ENCODE assay signal across 7 mouse cellular contexts in genomic region chr4:48540576-48541111, GRCm38 (mm10). TPM values are rescaled to one million over a fixed set of nuclear protein-coding genes. Genes with fewer than 3 reads are reported as not detected.
A peak's percentile ranks its signal among the peaks of the same experiment; 100 is the strongest.
DNase-seq lines count a peak whose midpoint lies in the region; ATAC-seq and TF ChIP-seq lines count a peak whose summit lies in the region.

No protein-coding gene starts in this region.

- no peaks in the 10 kb centered on the region for H3K9me3 ChIP-seq in intestine, postnatal 0 days (ENCODE audit: control insufficient read depth)
- H3K9me3 ChIP-seq in stomach, embryonic 14.5 days (ENCODE audit: control insufficient read depth, low read depth, low read length), result no peaks in the 10 kb centered on the region

- H3K79me3 ChIP-seq in C2C12 (ENCODE audit: low read depth), result peaks cover 45% of the 10 kb centered on the region

- H3K79me2 ChIP-seq in C2C12 (ENCODE audit: control insufficient read depth, insufficient read depth) (peaks cover 60% of the 10 kb centered on the region), macrophage (ENCODE audit: inconsistent target) (no peaks in the 10 kb centered on the region)

- H3K27me3 ChIP-seq in C2C12 (ENCODE audit: control insufficient read depth, insufficient read depth, insufficient read length), result no peaks in the 10 kb centered on the region
- H3K27me3 ChIP-seq in intestine, postnatal 0 days (replicated peaks; ENCODE audit: control insufficient read depth, insufficient read depth, low read length), result no peaks in the 10 kb centered on the region
- H3K27me3 ChIP-seq in stomach, embryonic 14.5 days (ENCODE audit: control insufficient read depth, insufficient read depth, low read length), result no peaks in the 10 kb centered on the region

- peak overlapping the region; percentile 73 for H3K27ac ChIP-seq in intestine, postnatal 0 days (ENCODE audit: low read depth, low read length)
- H3K27ac ChIP-seq in macrophage, result no peak overlapping the region
- H3K27ac ChIP-seq in stomach, embryonic 14.5 days (ENCODE audit: low read length), result peak overlapping the region; percentile 77

- peak overlapping the region; percentile 58 for H3K4me3 ChIP-seq in C2C12 (ENCODE audit: insufficient read depth, poor library complexity, severe bottlenecking)
- H3K4me3 ChIP-seq in intestine, postnatal 0 days (ENCODE audit: low read depth, low read length), result peak overlapping the region; percentile 55
- peak overlapping the region; percentile 10; the same call in 1 of the 2 replicates for H3K4me3 ChIP-seq in macrophage (ENCODE audit: inconsistent target)
- peak overlapping the region; percentile 83 for H3K4me3 ChIP-seq in stomach, embryonic 14.5 days (ENCODE audit: low read depth, low read length)

- H3K4me2 ChIP-seq in intestine, postnatal 0 days (replicated peaks; ENCODE audit: low read depth), result peak overlapping the region; percentile 88
- peak overlapping the region; percentile 74 for H3K4me2 ChIP-seq in stomach, embryonic 14.5 days (replicated peaks; ENCODE audit: low read depth, low read length)

- ATAC-seq in granulocyte monocyte progenitor cell, adult 5-6 weeks (replicated peaks; ENCODE audit: poor library complexity, severe bottlenecking), result peak; percentile 30
- peak; percentile 41; the same call in 1 of the 2 replicates for ATAC-seq in intestine, postnatal 0 days
- peak; percentile 66 for ATAC-seq in stomach, embryonic 14.5 days (ENCODE audit: insufficient number of reproducible peaks, insufficient read depth, low FRiP score, low read depth)

- peak overlapping the region; percentile 83 for H3K9ac ChIP-seq in intestine, postnatal 0 days (ENCODE audit: low read depth, low read length)
- peak overlapping the region; percentile 97 for H3K9ac ChIP-seq in stomach, embryonic 14.5 days (replicated peaks; ENCODE audit: low read depth, low read length)

- TF ChIP-seq CTCF in C2C12 (IDR thresholded peaks at IDR 0.05; ENCODE audit: control insufficient read depth, insufficient read depth, insufficient read length), result no peak
- TF ChIP-seq CTCF in intestine, postnatal 0 days (IDR thresholded peaks at IDR 0.05; ENCODE audit: low read depth), result no peak

- under 1% methylated on average over 26 of the region's 50 CpGs for WGBS in intestine, postnatal 0 days
- under 1% methylated on average over 44 of the region's 50 CpGs for WGBS in macrophage (ENCODE audit: missing documents)
- WGBS in stomach, embryonic 14.5 days, result under 1% methylated on average over 38 of the region's 50 CpGs

- H3K4me1 ChIP-seq in intestine, postnatal 0 days (replicated peaks; ENCODE audit: control insufficient read depth, insufficient read depth, low read length), result 0 out of 2 replicates have a peak, but pooled peaks cover 2% of the 10 kb centered on the region
- peaks cover 14% of the 10 kb centered on the region for H3K4me1 ChIP-seq in stomach, embryonic 14.5 days (ENCODE audit: control insufficient read depth, insufficient read depth, low read length)

- H3K36me3 ChIP-seq in C2C12 (ENCODE audit: control insufficient read depth, insufficient read depth), result peaks cover 3% of the 10 kb centered on the region
- no peaks in the 10 kb centered on the region for H3K36me3 ChIP-seq in intestine, postnatal 0 days (ENCODE audit: control insufficient read depth, insufficient read depth)
- no peaks in the 10 kb centered on the region for H3K36me3 ChIP-seq in macrophage (ENCODE audit: inconsistent target)
- H3K36me3 ChIP-seq in stomach, embryonic 14.5 days (ENCODE audit: control insufficient read depth, insufficient read depth, low read length), result no peaks in the 10 kb centered on the region

- peak; percentile 54 for DNase-seq in 3T3-L1 (ENCODE audit: low read depth, low spot score)
- peak; percentile 68 to 70 for DNase-seq in cerebellum, postnatal 10 days

- H3ac ChIP-seq in C2C12 (ENCODE audit: control insufficient read depth, insufficient read length, low read depth), result peak overlapping the region; percentile 65

TF ChIP-seq in C2C12, 6 proteins besides CTCF, POLR2A, EP300 and RAD21:
- TF ChIP-seq CEBPB (IDR thresholded peaks at IDR 0.05; ENCODE audit: low read depth) (peak; percentile 32), FOSL1 (IDR thresholded peaks at IDR 0.05; ENCODE audit: insufficient read depth, low read length, poor library complexity, severe bottlenecking) (no peak)

RNA-seq across cellular contexts. Expression of gene Msantd3, which starts 0.9 kb away (rescaled TPM):
- polyA plus RNA-seq in C2C12 (2012; fragmentation: generic; extraction: Trizol) (47.3 TPM), macrophage (2018) (0.18 to 2.0 TPM (median 0.62 TPM) in 3 replicates)
- 31.8 and 77.2 TPM in 2 replicates for total RNA-seq in granulocyte monocyte progenitor cell, adult 5-6 weeks (2014; fragmentation: Nextera tagmentation)
- 62.6 and 71.2 TPM in 2 replicates for total RNA-seq in granulocyte monocyte progenitor cell, adult 5-6 weeks (2017)
- polyA plus RNA-seq in intestine, postnatal 0 days (2015; fragmentation: Nextera tagmentation; extraction: Ambion mirVana), result 6.8 and 7.0 TPM in 2 replicates
- 1 to 10 TPM in 7 of 26 experiments, under 1 TPM in 3, not detected in 16; 0.45 to 3.3 (median 1.7) TPM for total RNA-seq in macrophage (2018; cell fraction: chromatin; rRNA removed)
- 1 to 10 TPM in 4 of 26 experiments, under 1 TPM in 22; 0.15 to 2.7 (median 0.40) TPM for total RNA-seq in macrophage (2018; cell fraction: cytosol; rRNA removed)
- 1 to 10 TPM in 5 of 26 experiments, under 1 TPM in 8, not detected in 13; 0.31 to 2.9 (median 0.86) TPM for total RNA-seq in macrophage (2018; cell fraction: nucleus; rRNA removed)
- polyA plus RNA-seq in stomach, embryonic 14.5 days (2014; fragmentation: Nextera tagmentation; extraction: Ambion mirVana), result 24.6 and 24.8 TPM in 2 replicates

RNA-seq across cellular contexts. Expression of gene Tmeff1, which starts 44.3 kb away (rescaled TPM):
- polyA plus RNA-seq in C2C12 (2012; fragmentation: generic; extraction: Trizol) (22.7 TPM), macrophage (2018) (0.35 TPM in 1 of 3 replicates, not detected in the others)
- not detected in 2 replicates for total RNA-seq in granulocyte monocyte progenitor cell, adult 5-6 weeks (2014; fragmentation: Nextera tagmentation)
- total RNA-seq in granulocyte monocyte progenitor cell, adult 5-6 weeks (2017), result 1.3 and 1.9 TPM in 2 replicates
- polyA plus RNA-seq in intestine, postnatal 0 days (2015; fragmentation: Nextera tagmentation; extraction: Ambion mirVana), result 7.8 and 10.2 TPM in 2 replicates
- 1 to 10 TPM in 1 of 26 experiments, not detected in 25; 3.7 TPM for total RNA-seq in macrophage (2018; cell fraction: chromatin; rRNA removed)
- under 1 TPM in 1 of 26 experiments, not detected in 25; 0.10 TPM for total RNA-seq in macrophage (2018; cell fraction: cytosol; rRNA removed)
- total RNA-seq in macrophage (2018; cell fraction: nucleus; rRNA removed), result under 1 TPM in 1 of 26 experiments, not detected in 25; 0.48 TPM
- polyA plus RNA-seq in stomach, embryonic 14.5 days (2014; fragmentation: Nextera tagmentation; extraction: Ambion mirVana), result 35.8 and 46.2 TPM in 2 replicates

Comparison
In these comparisons a context has a peak if more than half of its experiments do, and no peak if none do; other contexts are left out.
1. H3K4me3 ChIP-seq: peak in every context shown above with its lines; median percentile 83 in stomach, embryonic 14.5 days; 58 in C2C12; 55 in intestine, postnatal 0 days; 10 in macrophage.